Mouse (Mus musculus) heart, adult 2 months (tissue): ENCODE results near the gene 1700028J19Rik. TPM values are rescaled to one million over a fixed set of nuclear protein-coding genes. Genes with fewer than 3 reads are reported as not detected.
"Not testable (repeated sequence)": the region's sequence is repeated elsewhere in the genome, so short reads cannot be mapped to it uniquely, and the experiment has no call there.

ENCODE experiments used
- DNase-seq, 2 experiments: peaks; one replicate each; pipeline ENCODE4 v3.0.0; 2021
- H3K27ac ChIP-seq: fragments of 200-600 bp; 2 replicates; pipeline ENCODE4 v1.8.1; 2022
- H3K27me3 ChIP-seq: fragments of 200-500 bp; 2 replicates; pipeline ENCODE4 v1.6.1; 2012; ENCODE audit warnings: mild to moderate bottlenecking, low read length, inconsistent platforms, mixed read lengths; ENCODE audit not compliant: control insufficient read depth, insufficient read depth
- H3K36me3 ChIP-seq: fragments of 200-500 bp; 2 replicates; pipeline ENCODE4 v1.6.1; 2012; ENCODE audit warnings: low read length, inconsistent platforms; ENCODE audit not compliant: control insufficient read depth, insufficient read depth
- H3K4me1 ChIP-seq: fragments of 200-500 bp; 2 replicates; pipeline ENCODE4 v1.6.1; 2011; ENCODE audit warnings: low read length; ENCODE audit not compliant: control insufficient read depth, insufficient read depth
- H3K4me3 ChIP-seq: fragments of 200-600 bp; 2 replicates; pipeline ENCODE4 v1.8.1; 2022
- H3K79me2 ChIP-seq: fragments of 200-500 bp; replicated peaks from 2 replicates; pipeline ENCODE4 v1.6.1; 2012; ENCODE audit warnings: mild to moderate bottlenecking, inconsistent platforms, low read length, moderate library complexity, mixed read lengths; ENCODE audit not compliant: control insufficient read depth, insufficient read depth
- H3K9ac ChIP-seq: fragments of 200-500 bp; 2 replicates; pipeline ENCODE4 v1.6.1; 2012; ENCODE audit warnings: low read depth, mild to moderate bottlenecking, control low read depth, inconsistent platforms, low read length, mixed read lengths
- CTCF ChIP-seq: fragments of 200-600 bp; IDR thresholded peaks from 2 replicates; pipeline ENCODE4 v1.8.1; 2022; ENCODE audit warnings: antibody characterized with exemption, mild to moderate bottlenecking, moderate library complexity
- EP300 ChIP-seq: fragments of 200-500 bp; IDR thresholded peaks from 2 replicates; pipeline ENCODE4 v1.6.1; 2011; ENCODE audit warnings: low read depth, low read length, control low read depth; ENCODE audit not compliant: insufficient read depth
- POLR2A ChIP-seq: fragments of 200-500 bp; IDR thresholded peaks from 2 replicates; pipeline ENCODE4 v1.6.1; 2011; ENCODE audit warnings: mild to moderate bottlenecking, low read depth, low read length, control low read depth; ENCODE audit not compliant: insufficient read depth
- WGBS: fragments of 180-500 bp; shearing (Covaris S2); methylation state at CpG from one replicate; pipeline ENCODE4 v1.1.7; 2018; 5-methylcytosine and 5-hydroxymethylcytosine counted together
- intact Hi-C: fragments of 180-260 bp; cut with DNase I; formaldehyde crosslinking; loops from one replicate; pipeline ENCODE4 v1.15.1; 2025
- polyA plus RNA-seq: library from polyadenylated mRNA; depleted of rRNA; stranded (reverse); fragments of >200 nt; gene quantifications from 2 replicates; pipeline ENCODE4 v1.2.3, GENCODE M21; 2012
- total RNA-seq, 2 experiments: library from RNA; stranded (reverse); gene quantifications; 2 replicates each; pipeline ENCODE4 v1.2.3; 2021

The 1700028J19Rik gene
- total and polyA plus RNA-seq, 3 experiments = 0.68 to 2.1 (median 0.70) TPM

- no peak within 1 kb of the TSS for H3K27ac ChIP-seq
- H3K36me3 ChIP-seq = no peaks in the 10 kb centered on the region
- DNase-seq = no peak
- H3K4me1 ChIP-seq = no peaks in the 10 kb centered on the region
- H3K27me3 ChIP-seq = no peaks in the 10 kb centered on the region
- no peaks in the 10 kb centered on the region for H3K79me2 ChIP-seq
- H3K9ac ChIP-seq = no peak within 1 kb of the TSS
- no peak within 1 kb of the TSS for H3K4me3 ChIP-seq
- intact Hi-C loops = no loop called here
- 40% methylated on average over 3 of the region's 3 CpGs for WGBS
- no peak for TF ChIP-seq CTCF
- no peak for TF ChIP-seq POLR2A
- no peak for TF ChIP-seq EP300
Measured at GRCm38 (mm10) chr7:44235909-44236308, 10.6 kb downstream of the 1700028J19Rik start, which contains the start of gene Gm36864. Gene Gm36864, plus strand, starts transcription at chr7:44236177.

DNA sequence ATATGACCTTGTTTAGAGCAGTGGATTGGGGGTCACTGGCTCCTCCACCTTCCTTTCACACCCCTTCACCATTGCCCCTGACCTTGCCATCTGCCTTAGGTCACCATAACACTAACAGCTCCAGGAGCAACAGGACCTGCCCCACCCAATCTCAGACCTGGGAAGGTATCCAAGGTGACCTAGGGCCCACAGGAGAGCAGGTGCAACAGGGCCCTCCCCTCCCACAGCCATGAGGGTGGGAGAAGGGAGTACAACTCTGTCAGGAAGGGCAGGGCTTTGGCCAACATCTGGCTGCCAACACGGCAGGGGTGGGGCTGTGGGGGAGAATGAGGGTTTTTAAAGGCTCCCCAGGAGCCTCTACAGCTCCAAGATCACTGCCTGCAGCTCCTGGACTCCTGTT is 21.4 kb downstream of the 1700028J19Rik start, which contains the start of gene Klk1:
TSS of gene Klk1 (plus strand) at position 285 of the 400 bp plus-strand sequence.
- H3K79me2 ChIP-seq = no peaks in the 10 kb centered on the region
- no peaks in the 10 kb centered on the region for H3K4me1 ChIP-seq
- no peaks in the 10 kb centered on the region for H3K36me3 ChIP-seq
- no peak within 1 kb of the TSS for H3K4me3 ChIP-seq
- no peak for TF ChIP-seq POLR2A
- TF ChIP-seq EP300 = no peak
- no peak for TF ChIP-seq CTCF
- no peak for DNase-seq
- no peak within 1 kb of the TSS for H3K27ac ChIP-seq
- intact Hi-C loops = no loop called here
- H3K27me3 ChIP-seq = no peaks in the 10 kb centered on the region
- H3K9ac ChIP-seq = no peak within 1 kb of the TSS
- 27% methylated on average over 1 of the region's 1 CpGs for WGBS

DNA sequence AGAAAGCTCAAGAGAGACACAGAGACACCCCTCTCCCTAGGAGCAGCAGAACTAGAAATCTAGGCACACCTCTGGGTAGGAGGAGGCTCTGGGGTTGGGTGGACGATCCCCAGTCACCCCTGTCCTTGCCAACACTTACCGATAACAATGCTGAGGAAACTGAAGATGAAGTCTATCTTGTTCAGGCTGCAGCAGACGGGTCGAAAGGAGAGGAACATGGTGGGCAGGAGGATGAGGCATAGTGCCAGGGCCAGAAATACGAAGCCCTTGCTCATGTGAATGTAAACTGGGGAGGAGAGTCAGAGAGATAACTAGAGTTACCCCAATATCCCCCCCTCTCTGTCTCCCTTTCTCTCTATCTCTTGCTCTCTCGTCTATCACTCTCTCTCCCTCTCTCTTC is 24.2 kb downstream of the 1700028J19Rik start:
- H3K36me3 ChIP-seq, intact Hi-C loops, H3K79me2 ChIP-seq, H3K4me1 ChIP-seq, H3K27me3 ChIP-seq, H3K27ac ChIP-seq, H3K4me3 ChIP-seq, H3K9ac ChIP-seq, DNase-seq: not testable (repeated sequence)
- 52% methylated on average over 6 of the region's 6 CpGs for WGBS

DNA sequence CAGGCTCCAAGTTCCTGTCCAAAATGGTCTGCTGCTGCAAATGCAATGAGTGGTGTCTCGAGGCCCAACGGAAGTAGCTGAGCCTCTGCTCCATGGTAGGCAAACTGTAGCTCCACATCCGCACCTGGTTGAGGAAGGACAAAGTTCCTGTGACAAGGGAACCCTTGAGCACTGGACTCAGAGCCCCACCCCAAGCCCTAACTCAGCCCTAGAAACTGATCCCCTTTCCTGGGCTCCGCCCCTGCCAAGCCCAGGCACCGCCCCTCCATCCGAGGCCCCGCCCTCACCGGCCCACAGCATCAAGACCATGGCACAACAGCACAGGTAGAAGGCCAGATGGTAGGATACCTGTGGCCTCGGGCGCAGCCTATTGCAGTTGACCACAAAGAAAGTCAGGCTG is 24.9 kb downstream of the 1700028J19Rik start:
- H3K36me3 ChIP-seq, H3K27me3 ChIP-seq, intact Hi-C loops, H3K4me1 ChIP-seq, H3K9ac ChIP-seq, H3K4me3 ChIP-seq, H3K27ac ChIP-seq, H3K79me2 ChIP-seq, DNase-seq: not testable (repeated sequence)
- 64% methylated on average over 9 of the region's 10 CpGs for WGBS

- Histone ChIP-seq H3K36me3 (no peaks in the 10 kb centered on the region), H3K27ac (no peak within 1 kb of the TSS), H3K4me3 (no peak within 1 kb of the TSS), H3K4me1 (no peaks in the 10 kb centered on the region), H3K27me3 (no peaks in the 10 kb centered on the region), H3K9ac (no peak within 1 kb of the TSS), H3K79me2 (no peaks in the 10 kb centered on the region)
- intact Hi-C loops = no loop called here
- TF ChIP-seq POLR2A (no peak), CTCF (no peak), EP300 (no peak)
- 80% methylated on average over 1 of the region's 1 CpGs for WGBS
- no peak for DNase-seq
Measured at GRCm38 (mm10) chr7:44215645-44216044, 30.9 kb downstream of the 1700028J19Rik start, which contains the start of gene Klk1b5. Gene Klk1b5, plus strand, starts transcription at chr7:44215945.

- H3K27ac ChIP-seq = no peak overlapping the region
- no peaks in the 10 kb centered on the region for H3K4me1 ChIP-seq
- TF ChIP-seq CTCF (no peak), EP300 (no peak), POLR2A (no peak)
- H3K27me3 ChIP-seq = no peaks in the 10 kb centered on the region
- no peaks in the 10 kb centered on the region for H3K79me2 ChIP-seq
- 65% methylated on average over 3 of the region's 3 CpGs for WGBS
- H3K36me3 ChIP-seq = no peaks in the 10 kb centered on the region
- H3K4me3 ChIP-seq = no peak overlapping the region
- DNase-seq = no peak
- H3K9ac ChIP-seq = no peak overlapping the region
- intact Hi-C loops = no loop called here
Measured at GRCm38 (mm10) chr7:44208307-44208706, 38.2 kb downstream of the 1700028J19Rik start.

GRCm38 (mm10) chr7:44207135-44207534 is 39.4 kb downstream of the 1700028J19Rik start, which contains the start of gene Klk1b4:
Gene Klk1b4, plus strand, starts transcription at chr7:44207435.
- DNase-seq, intact Hi-C loops, H3K9ac ChIP-seq, H3K4me1 ChIP-seq, H3K79me2 ChIP-seq, H3K4me3 ChIP-seq, H3K27ac ChIP-seq, H3K36me3 ChIP-seq, H3K27me3 ChIP-seq: not testable (repeated sequence)
- WGBS = 40% methylated on average over 3 of the region's 3 CpGs
